Mouse (Mus musculus) hindbrain, embryonic 15.5 days (tissue): ENCODE results near the gene Tcf25. TPM values are rescaled to one million over a fixed set of nuclear protein-coding genes. Genes with fewer than 3 reads are reported as not detected.
"Not testable (repeated sequence)": the region's sequence is repeated elsewhere in the genome, so short reads cannot be mapped to it uniquely, and the experiment has no call there.

Experiments used
- ATAC-seq: fragments of 200-750 bp; cut with Nextera tagmentation; 2 replicates; pipeline ENCODE4 v1.8.0; 2017; ENCODE audit warnings: low read depth, moderate number of reproducible peaks, moderate TSS enrichment; ENCODE audit not compliant: low FRiP score
- H3K27ac ChIP-seq: fragments of 300-500 bp; sonication (generic); replicated peaks from 2 replicates; pipeline ENCODE4 v1.5.1; 2015; ENCODE audit warnings: mild to moderate bottlenecking, inconsistent platforms
- H3K27me3 ChIP-seq: fragments of 300-500 bp; sonication (generic); 2 replicates; pipeline ENCODE4 v1.6.1; 2015; ENCODE audit warnings: control low read depth, inconsistent platforms
- H3K36me3 ChIP-seq: fragments of 300-500 bp; sonication (generic); 2 replicates; pipeline ENCODE4 v1.6.1; 2015; ENCODE audit warnings: control low read depth, inconsistent platforms
- H3K4me1 ChIP-seq: fragments of 300-500 bp; sonication (generic); replicated peaks from 2 replicates; pipeline ENCODE4 v1.6.1; 2015; ENCODE audit warnings: control low read depth, inconsistent platforms
- H3K4me2 ChIP-seq: fragments of 300-500 bp; sonication (generic); 2 replicates; pipeline ENCODE4 v1.6.1; 2015; ENCODE audit warnings: moderate library complexity, mild to moderate bottlenecking, inconsistent platforms
- H3K4me3 ChIP-seq: fragments of 300-500 bp; sonication (generic); 2 replicates; pipeline ENCODE4 v1.5.1; 2015; ENCODE audit warnings: mild to moderate bottlenecking, inconsistent platforms
- H3K9ac ChIP-seq: fragments of 300-500 bp; sonication (generic); 2 replicates; pipeline ENCODE4 v1.6.1; 2015; ENCODE audit warnings: inconsistent platforms
- H3K9me3 ChIP-seq: fragments of 300-500 bp; sonication (generic); 2 replicates; pipeline ENCODE4 v1.6.1; 2016; ENCODE audit warnings: control low read depth, inconsistent platforms
- WGBS: fragments of 180-500 bp; shearing (Covaris S2); methylation state at CpG from one replicate; pipeline ENCODE4 v1.1.7; 2015; 5-methylcytosine and 5-hydroxymethylcytosine counted together
- polyA plus RNA-seq: library from polyadenylated mRNA; unstranded; fragments of >200 nt; fragmentation: Nextera tagmentation; extraction: Ambion mirVana; gene quantifications from 2 replicates; pipeline ENCODE4 v1.2.1, GENCODE M21; 2015

Gene Tcf25
- polyA plus RNA-seq, 1 experiment from 2014 or later, result 377 TPM

GRCm38 (mm10) chr8:123426511-123427509, 53.3 kb downstream of the Tcf25 start:
- peaks cover 8% of the 10 kb centered on the region; the same call in 1 of the 2 replicates for H3K4me1 ChIP-seq
- 96% methylated on average over 27 of the region's 27 CpGs for WGBS

GRCm38 (mm10) chr8:123427639-123428275, 54.2 kb downstream of the Tcf25 start:
- Histone ChIP-seq H3K4me1 (peaks cover under 1% of the 10 kb centered on the region; the same call in 1 of the 2 replicates), H3K36me3 (peaks cover 6% of the 10 kb centered on the region), H3K4me3 (no peak overlapping the region), H3K27me3 (no peaks in the 10 kb centered on the region), H3K9ac (no peak overlapping the region), H3K27ac (no peak overlapping the region), H3K9me3 (peaks cover 18% of the 10 kb centered on the region; the same call in 1 of the 2 replicates), H3K4me2 (no peak overlapping the region)
- no peak for ATAC-seq
- WGBS, result 97% methylated on average over 24 of the region's 24 CpGs

More at GRCm38 (mm10) chr8:123426511-123427509, 53.3 kb downstream of the Tcf25 start:
- Histone ChIP-seq H3K4me3 (no peak overlapping the region), H3K27ac (no peak overlapping the region), H3K27me3 (no peaks in the 10 kb centered on the region), H3K9me3 (peaks cover 15% of the 10 kb centered on the region; the same call in 1 of the 2 replicates), H3K9ac (no peak overlapping the region), H3K36me3 (peaks cover 13% of the 10 kb centered on the region), H3K4me2 (no peak overlapping the region)
- no peak for ATAC-seq

GRCm38 (mm10) chr8:123428343-123428893, 54.9 kb downstream of the Tcf25 start:
- H3K4me1 ChIP-seq, result no peaks in the 10 kb centered on the region
- no peak overlapping the region for H3K4me2 ChIP-seq
- no peak for ATAC-seq
- H3K4me3 ChIP-seq, result no peak overlapping the region
- H3K27ac ChIP-seq, result no peak overlapping the region
- H3K9ac ChIP-seq, result no peak overlapping the region
- H3K9me3 ChIP-seq, result peaks cover 18% of the 10 kb centered on the region; the same call in 1 of the 2 replicates
- peaks cover 2% of the 10 kb centered on the region; the same call in 1 of the 2 replicates for H3K36me3 ChIP-seq
- no peaks in the 10 kb centered on the region for H3K27me3 ChIP-seq
- 98% methylated on average over 29 of the region's 29 CpGs for WGBS

- no peak overlapping the region for H3K27ac ChIP-seq
- H3K27me3 ChIP-seq, result no peaks in the 10 kb centered on the region
- no peak overlapping the region for H3K4me3 ChIP-seq
- 96% methylated on average over 23 of the region's 23 CpGs for WGBS
- ATAC-seq, result no peak
- no peak overlapping the region for H3K9ac ChIP-seq
- peaks cover 18% of the 10 kb centered on the region; the same call in 1 of the 2 replicates for H3K9me3 ChIP-seq
- H3K4me1 ChIP-seq, result no peaks in the 10 kb centered on the region
- H3K36me3 ChIP-seq, result no peaks in the 10 kb centered on the region
- no peak overlapping the region for H3K4me2 ChIP-seq
Measured at GRCm38 (mm10) chr8:123428939-123429721, 55.6 kb downstream of the Tcf25 start.

- not testable (repeated sequence) for H3K9ac ChIP-seq, H3K27me3 ChIP-seq, H3K36me3 ChIP-seq, ATAC-seq, H3K27ac ChIP-seq, H3K4me3 ChIP-seq, H3K4me1 ChIP-seq, H3K4me2 ChIP-seq
- 97% methylated on average over 15 of the region's 15 CpGs for WGBS
- peaks cover 18% of the 10 kb centered on the region; the same call in 1 of the 2 replicates for H3K9me3 ChIP-seq
Measured at GRCm38 (mm10) chr8:123429722-123430013, 56.1 kb downstream of the Tcf25 start.

- not testable (repeated sequence) for H3K36me3 ChIP-seq, ATAC-seq, H3K4me1 ChIP-seq, H3K9ac ChIP-seq, H3K27me3 ChIP-seq, H3K27ac ChIP-seq, H3K4me3 ChIP-seq, H3K4me2 ChIP-seq
- 91% methylated on average over 8 of the region's 8 CpGs for WGBS
- H3K9me3 ChIP-seq, result peaks cover 18% of the 10 kb centered on the region; the same call in 1 of the 2 replicates
Measured at GRCm38 (mm10) chr8:123430936-123431335, 57.4 kb downstream of the Tcf25 start.

GRCm38 (mm10) chr8:123431616-123432365, 58.2 kb downstream of the Tcf25 start:
- H3K9me3 ChIP-seq, result peaks cover 13% of the 10 kb centered on the region; the same call in 1 of the 2 replicates
- WGBS, result 97% methylated on average over 25 of the region's 25 CpGs

GRCm38 (mm10) chr8:123432381-123432780, 58.8 kb downstream of the Tcf25 start:
- no peak for ATAC-seq
- H3K4me3 ChIP-seq, result no peak overlapping the region
- H3K36me3 ChIP-seq, result no peaks in the 10 kb centered on the region
- H3K27me3 ChIP-seq, result no peaks in the 10 kb centered on the region
- no peak overlapping the region for H3K9ac ChIP-seq
- H3K27ac ChIP-seq, result no peak overlapping the region
- H3K4me1 ChIP-seq, result no peaks in the 10 kb centered on the region
- no peak overlapping the region for H3K4me2 ChIP-seq
- peaks cover 13% of the 10 kb centered on the region; the same call in 1 of the 2 replicates for H3K9me3 ChIP-seq
- WGBS, result 98% methylated on average over 16 of the region's 16 CpGs

More at GRCm38 (mm10) chr8:123431616-123432365, 58.2 kb downstream of the Tcf25 start:
- no peaks in the 10 kb centered on the region for H3K4me1 ChIP-seq
- no peaks in the 10 kb centered on the region for H3K27me3 ChIP-seq
- no peak overlapping the region for H3K27ac ChIP-seq
- H3K9ac ChIP-seq, result no peak overlapping the region
- ATAC-seq, result no peak
- no peaks in the 10 kb centered on the region for H3K36me3 ChIP-seq
- no peak overlapping the region for H3K4me3 ChIP-seq
- no peak overlapping the region for H3K4me2 ChIP-seq

- not testable (repeated sequence) for ATAC-seq, H3K4me1 ChIP-seq, H3K36me3 ChIP-seq, H3K4me2 ChIP-seq, H3K27me3 ChIP-seq, H3K9ac ChIP-seq, H3K27ac ChIP-seq, H3K9me3 ChIP-seq, H3K4me3 ChIP-seq
- 96% methylated on average over 47 of the region's 47 CpGs for WGBS
Measured at GRCm38 (mm10) chr8:123433241-123433974, 59.9 kb downstream of the Tcf25 start.

- no peak overlapping the region for H3K4me2 ChIP-seq
- H3K9me3 ChIP-seq, result no peaks in the 10 kb centered on the region
- H3K9ac ChIP-seq, result no peak overlapping the region
- no peak overlapping the region for H3K27ac ChIP-seq
- H3K4me1 ChIP-seq, result peaks cover 18% of the 10 kb centered on the region
- no peak for ATAC-seq
- H3K27me3 ChIP-seq, result no peaks in the 10 kb centered on the region
- no peak overlapping the region for H3K4me3 ChIP-seq
- no peaks in the 10 kb centered on the region for H3K36me3 ChIP-seq
- WGBS, result 88% methylated on average over 2 of the region's 2 CpGs
Measured at GRCm38 (mm10) chr8:123441788-123442187, 68.2 kb downstream of the Tcf25 start.
